Mouse (Mus musculus): ENCODE measurements around the gene Camk1d.

- TF ChIP-seq ZKSCAN1 (IDR thresholded peaks at IDR 0.05; ENCODE audit: borderline replicate concordance, low read depth, low read length), result no peak
- no peak for TF ChIP-seq CTCF (conservative IDR thresholded peaks at IDR 0.05 in 1 of 2, IDR thresholded peaks at IDR 0.05 in 1 of 2; ENCODE audit: low read depth in 2 of 2, low read length in 2 of 2)
- no peak for TF ChIP-seq NELFE (IDR thresholded peaks at IDR 0.05; ENCODE audit: low read depth, low read length)
- no peak for TF ChIP-seq SMC3 (IDR thresholded peaks at IDR 0.05; ENCODE audit: low read depth, low read length)
These were observed 165.4 kb downstream of the Camk1d start for GRCm38 (mm10) chr2:5548872-5549271.
